Mouse (Mus musculus) left cerebral cortex, postnatal 25 days (tissue): ENCODE results near the gene Ttll12. TPM values are rescaled to one million over a fixed set of nuclear protein-coding genes. Genes with fewer than 3 reads are reported as not detected.

Source experiments
- DNase-seq, 2 experiments: peaks; one replicate each; pipeline ENCODE4 v3.0.0; 2022; ENCODE audit warnings: low spot score in 2 of 2, mixed read lengths in 1 of 2
- intact Hi-C: fragments of 180-260 bp; cut with DNase I; formaldehyde crosslinking; loops from one replicate; pipeline ENCODE4 v1.15.1; 2025
- total RNA-seq, 2 experiments: library from RNA; stranded (reverse); gene quantifications; 2 replicates each; pipeline ENCODE4 v1.2.3; 2021

Ttll12 gene
- total RNA-seq, result 10 to 100 TPM; 10.9 to 12.3 TPM

DNA sequence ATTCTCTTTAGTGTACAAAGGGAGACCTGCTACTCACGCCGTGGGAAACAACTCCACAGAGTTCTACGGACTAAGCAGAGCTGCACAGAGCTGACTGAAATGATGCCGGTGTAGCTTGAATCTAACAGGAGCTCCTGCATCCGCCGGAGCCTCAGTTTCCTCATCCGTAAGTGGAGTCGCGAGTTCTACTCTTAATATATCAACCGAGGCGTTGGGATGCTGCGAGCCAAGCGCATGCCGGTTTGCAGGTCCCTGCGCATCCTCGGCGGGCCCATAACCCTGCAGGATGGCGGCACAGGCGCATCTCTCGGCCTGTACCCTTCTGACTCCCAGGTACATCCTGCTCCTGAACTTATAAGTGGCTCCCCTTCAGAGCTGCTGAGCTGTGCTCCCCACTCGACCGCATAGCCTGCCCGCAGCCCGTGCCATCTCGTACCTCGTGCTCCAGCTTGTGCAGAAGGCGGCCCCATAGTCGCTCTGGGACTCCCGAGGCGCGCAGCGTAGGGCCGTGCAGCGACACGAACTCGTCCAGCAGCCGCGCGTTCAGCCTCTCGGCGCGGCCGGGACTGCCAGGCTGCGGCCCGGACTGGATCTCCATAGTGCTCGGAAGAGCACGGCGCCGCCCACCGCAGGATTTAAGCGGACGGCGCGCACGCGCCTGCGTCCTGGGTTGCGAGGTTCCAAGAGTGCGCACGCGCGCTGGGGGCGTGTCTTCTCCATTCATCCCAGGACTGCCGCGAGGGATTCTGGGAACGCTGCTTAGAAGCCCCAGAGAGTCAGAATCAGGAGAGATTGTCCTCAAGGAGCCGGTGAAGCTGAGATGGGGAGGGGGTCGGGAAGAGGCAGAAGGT, at the start of gene Ttll12:
Gene Ttll12 (minus strand): TSS at position 645 of the 851 bp plus-strand sequence.
- peak; percentile 95 to 98 for DNase-seq
- intact Hi-C loops, result no loop called here

GRCm38 (mm10) chr15:83642518-83642917, 47.6 kb upstream of the Ttll12 start:
- no peak for DNase-seq
- intact Hi-C loops, result no loop called here

GRCm38 (mm10) chr15:83640208-83640607, 45.3 kb upstream of the Ttll12 start:
- no peak for DNase-seq
- intact Hi-C loops, result no loop called here

- DNase-seq, result no peak
- intact Hi-C loops, result loop anchor here (10.0 kb wide), 1 partner anchor 416 kb away; no protein-coding TSS in a partner anchor
Observed at GRCm38 (mm10) chr15:83639160-83639559, 44.2 kb upstream of the Ttll12 start.

DNA sequence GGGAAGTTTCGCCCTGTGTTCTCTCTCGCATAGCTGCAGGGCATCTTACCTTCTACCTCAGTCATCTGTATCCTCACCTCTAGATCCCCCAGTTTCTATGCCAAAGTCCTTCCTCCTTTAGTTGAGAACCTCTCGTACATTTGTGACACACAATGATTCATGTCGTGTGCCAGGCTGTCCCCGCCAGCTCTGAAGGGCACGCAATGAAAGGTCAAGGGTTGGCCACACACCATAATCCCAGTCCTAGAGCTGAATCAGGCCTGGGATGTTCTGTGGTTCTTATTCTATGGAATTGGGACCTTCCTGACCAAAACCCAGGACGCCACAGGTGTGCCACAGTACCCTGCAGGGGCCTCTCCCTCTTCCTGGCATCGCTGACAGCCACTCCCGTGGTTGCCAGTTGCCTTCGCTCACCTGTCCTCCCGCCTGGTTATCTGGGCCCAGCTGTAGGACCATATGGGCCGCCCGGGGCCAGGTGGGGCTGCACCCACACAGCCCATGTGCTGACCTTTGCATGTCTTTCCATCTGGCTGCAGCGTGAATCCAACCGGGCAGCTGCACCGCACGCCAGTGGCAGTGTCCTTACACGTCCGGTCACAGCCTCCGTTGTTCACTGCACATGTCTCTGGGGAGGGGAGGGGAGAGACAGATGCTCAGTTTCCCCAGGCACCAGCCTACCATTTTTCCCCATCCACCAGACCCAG, 43.4 kb upstream of the Ttll12 start:
- intact Hi-C loops, result loop anchor here (10.0 kb wide), 1 partner anchor 416 kb away; no protein-coding TSS in a partner anchor
- no peak for DNase-seq

DNA sequence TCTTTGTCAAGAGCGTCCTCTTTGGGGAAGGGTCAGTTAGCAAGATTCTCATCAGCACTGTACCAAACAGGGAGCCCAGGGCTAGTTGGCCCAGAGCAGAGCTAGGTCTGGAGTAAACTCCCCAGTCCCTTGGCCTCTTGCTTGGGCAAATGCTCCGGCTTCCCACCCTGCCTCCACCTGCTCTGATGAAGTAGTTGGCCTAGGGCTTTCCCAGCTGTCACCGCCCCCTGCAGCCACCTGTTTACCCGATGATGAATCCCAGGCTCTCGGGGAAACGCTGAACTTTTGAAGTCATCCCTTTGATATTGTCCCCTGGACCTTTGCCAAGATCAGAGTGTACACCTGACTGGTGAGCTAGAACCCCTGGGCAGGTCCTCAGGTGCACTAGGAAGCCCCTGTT, 41.8 kb upstream of the Ttll12 start:
- no peak for DNase-seq
- intact Hi-C loops, result loop anchor here (10.0 kb wide), 1 partner anchor 418 kb away; no protein-coding TSS in a partner anchor

GRCm38 (mm10) chr15:83635251-83635650, 40.3 kb upstream of the Ttll12 start:
- intact Hi-C loops, result loop anchor here (10.0 kb wide), 1 partner anchor 420 kb away; no protein-coding TSS in a partner anchor
- DNase-seq, result no peak

DNA sequence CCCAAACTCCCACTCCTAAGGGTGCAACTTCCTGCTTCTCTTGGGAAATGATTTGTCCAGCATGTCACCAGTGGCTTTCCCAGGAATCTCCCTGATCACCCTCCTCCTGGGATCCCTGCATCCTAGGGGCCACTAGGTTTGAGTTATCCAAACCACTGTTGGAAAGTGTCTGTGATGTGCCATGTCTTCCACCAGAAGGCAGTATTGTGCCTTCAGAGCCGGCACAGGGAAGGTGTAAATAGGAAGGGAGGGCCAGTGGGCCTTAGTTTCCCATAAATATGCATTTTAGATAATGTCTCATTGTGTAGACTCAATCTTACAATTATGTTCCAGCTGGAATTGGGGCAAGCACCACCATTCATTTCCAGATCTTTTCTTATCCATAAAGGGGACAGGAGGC, 39.1 kb upstream of the Ttll12 start:
- intact Hi-C loops, result loop anchor here (1.0 to 10.0 kb wide), 2 partner anchors 123 to 421 kb away; no protein-coding TSS in a partner anchor

GRCm38 (mm10) chr15:83631071-83631470, 36.1 kb upstream of the Ttll12 start:
- intact Hi-C loops, result loop anchor here (10.0 kb wide), 1 partner anchor 424 kb away; no protein-coding TSS in a partner anchor
- DNase-seq, result no peak

More for the DNA sequence above, 39.1 kb upstream of the Ttll12 start:
- peak; percentile 16 to 24 for DNase-seq

- intact Hi-C loops, result loop anchor here (10.0 kb wide), 1 partner anchor 425 kb away; no protein-coding TSS in a partner anchor
- no peak for DNase-seq
Observed at GRCm38 (mm10) chr15:83629716-83630115, 34.8 kb upstream of the Ttll12 start.

DNA sequence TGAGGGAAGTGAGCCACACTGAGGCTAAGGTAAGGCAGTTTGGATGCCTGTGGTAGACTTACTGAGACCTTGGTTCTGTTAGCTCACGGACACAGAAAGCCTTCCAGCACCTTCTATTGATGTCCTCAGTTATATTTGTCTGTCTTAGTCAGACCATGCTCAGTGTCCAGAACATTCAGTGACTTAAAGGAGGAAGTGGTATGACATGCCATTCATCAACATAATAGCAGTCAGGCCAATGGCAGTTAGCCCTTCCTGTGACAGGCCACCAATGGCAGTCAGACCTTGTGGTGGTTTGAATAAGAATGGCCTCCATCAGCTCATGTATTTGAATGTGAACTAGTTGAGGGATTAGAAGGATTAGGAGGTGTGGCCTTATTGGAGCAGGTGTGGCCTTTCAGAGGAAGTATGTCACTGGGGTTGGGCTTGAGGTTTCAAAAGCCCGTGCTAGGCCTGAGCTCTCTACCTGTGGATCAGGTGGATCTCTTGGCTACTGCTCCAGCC, 31.2 kb upstream of the Ttll12 start:
- no peak for DNase-seq
- intact Hi-C loops, result no loop called here

DNA sequence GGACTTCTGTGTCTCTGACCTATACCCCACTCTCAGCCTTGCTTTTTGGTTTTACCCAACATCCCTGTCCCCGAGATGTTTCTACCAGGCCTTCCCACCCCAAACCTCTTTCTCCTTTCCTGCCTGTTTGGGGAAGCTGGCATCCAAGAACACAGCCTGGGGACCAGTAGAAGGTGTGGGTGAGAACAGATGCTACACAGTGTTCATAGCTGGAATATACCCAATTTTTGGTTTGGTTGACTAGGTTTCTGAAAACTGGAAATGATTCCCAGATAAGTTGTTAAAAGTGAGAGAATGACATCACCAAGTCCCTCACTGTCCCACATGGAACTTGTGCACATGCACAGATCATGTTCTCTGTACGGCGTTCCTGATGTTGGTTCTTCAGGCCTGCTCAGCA, 20.3 kb upstream of the Ttll12 start:
- intact Hi-C loops, result no loop called here
- peak; percentile 24 to 86 for DNase-seq

DNA sequence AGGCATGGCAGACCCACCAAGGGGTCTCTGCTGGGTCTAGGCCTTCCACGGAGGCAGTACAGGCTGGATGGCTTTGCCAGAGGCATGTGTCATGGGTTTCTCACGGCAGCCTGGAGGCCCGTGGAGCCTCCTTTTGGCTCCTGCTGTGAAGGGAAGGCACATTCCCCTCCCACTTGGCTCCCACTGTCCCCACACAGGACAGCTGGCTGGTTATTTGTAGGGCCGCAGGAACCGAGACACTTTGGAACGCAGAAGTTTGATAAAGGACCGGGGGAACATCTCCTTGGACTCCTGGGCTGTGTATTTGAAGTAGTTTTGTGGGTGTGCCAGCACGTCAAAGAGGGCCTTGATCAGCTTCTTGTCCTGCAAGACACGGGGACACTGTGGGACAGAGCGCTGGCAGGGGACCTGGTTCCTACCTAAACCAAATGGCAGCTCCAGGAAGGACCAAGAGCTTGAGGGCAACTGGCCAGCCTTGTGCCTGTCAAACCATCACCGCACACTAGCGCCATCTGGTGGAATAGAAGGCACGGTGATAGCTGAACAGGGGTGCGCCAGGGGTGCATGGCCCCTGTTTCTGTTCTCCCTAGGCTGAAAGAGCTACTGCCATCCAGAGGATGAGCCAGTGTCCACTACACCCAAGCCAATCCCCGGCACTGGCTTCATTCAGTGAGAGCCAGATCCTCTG, 12.3 kb upstream of the Ttll12 start:
- intact Hi-C loops, result no loop called here
- peak; percentile 56 to 68 for DNase-seq

DNA sequence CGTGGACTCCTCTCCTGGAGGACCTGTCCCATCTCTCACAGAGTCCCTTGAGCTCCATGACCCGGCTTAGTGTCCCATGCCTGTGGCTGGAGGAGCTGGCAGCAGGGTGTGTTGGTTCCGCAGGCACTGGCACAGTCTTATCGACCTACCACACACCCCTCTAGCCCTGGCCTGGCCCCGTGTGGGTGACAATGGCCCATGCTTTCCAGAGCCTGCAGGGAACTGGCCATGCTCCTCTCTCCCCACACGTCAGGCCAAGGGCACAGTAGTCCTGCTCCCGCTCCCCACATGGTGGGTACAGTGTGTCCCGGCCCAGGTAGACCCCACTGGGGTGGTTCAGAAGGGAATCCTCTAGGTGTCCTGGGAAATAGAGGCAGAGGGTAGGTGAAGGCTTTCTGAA, 11.7 kb upstream of the Ttll12 start:
- DNase-seq, result no peak
- intact Hi-C loops, result no loop called here

DNA sequence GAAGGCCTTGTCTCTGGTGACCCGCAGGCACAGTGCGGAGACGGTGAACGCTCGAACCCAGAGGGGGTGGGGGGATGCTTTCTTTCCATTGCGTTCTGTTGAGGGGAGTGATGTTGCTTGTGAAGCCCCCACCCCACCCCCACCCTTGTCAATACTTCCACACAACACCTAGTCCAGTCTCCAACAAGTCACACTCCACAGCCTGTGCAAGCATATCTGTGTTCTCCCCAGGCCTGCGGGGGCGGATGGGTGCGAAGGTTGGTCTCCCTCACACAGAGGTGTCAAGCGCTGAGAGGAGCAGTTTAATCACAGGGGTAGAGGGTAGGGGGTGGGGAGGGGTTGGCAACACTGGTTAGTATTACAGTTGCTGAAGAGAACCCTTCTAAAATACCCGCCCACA, 11.3 kb upstream of the Ttll12 start:
- intact Hi-C loops, result no loop called here
- DNase-seq, result no peak

DNA sequence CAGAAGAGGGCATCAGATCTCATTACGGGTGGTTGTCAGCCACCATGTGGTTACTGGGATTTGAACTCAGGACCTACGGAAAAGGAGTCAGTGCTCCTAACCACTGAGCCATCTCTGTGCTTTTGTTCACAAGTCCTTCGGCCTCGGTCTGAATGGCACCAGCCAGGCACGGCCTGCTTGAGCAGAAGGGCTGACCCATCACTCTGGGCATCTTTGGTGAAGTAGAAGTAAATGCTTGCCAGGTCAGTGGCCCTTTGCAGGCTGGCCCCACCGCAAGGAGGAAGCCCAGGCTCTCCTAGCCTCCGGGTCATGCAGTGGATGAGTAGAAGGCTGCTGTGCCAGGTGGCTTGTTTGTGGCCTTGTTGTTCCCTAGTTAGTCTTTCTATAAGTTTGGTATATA, 8.5 kb upstream of the Ttll12 start:
- no peak for DNase-seq
- intact Hi-C loops, result no loop called here

GRCm38 (mm10) chr15:83603046-83603396, 8.1 kb upstream of the Ttll12 start:
- no peak for DNase-seq
- intact Hi-C loops, result no loop called here

- DNase-seq, result no peak
- intact Hi-C loops, result no loop called here
Observed at GRCm38 (mm10) chr15:83602372-83603045, 7.6 kb upstream of the Ttll12 start.

DNA sequence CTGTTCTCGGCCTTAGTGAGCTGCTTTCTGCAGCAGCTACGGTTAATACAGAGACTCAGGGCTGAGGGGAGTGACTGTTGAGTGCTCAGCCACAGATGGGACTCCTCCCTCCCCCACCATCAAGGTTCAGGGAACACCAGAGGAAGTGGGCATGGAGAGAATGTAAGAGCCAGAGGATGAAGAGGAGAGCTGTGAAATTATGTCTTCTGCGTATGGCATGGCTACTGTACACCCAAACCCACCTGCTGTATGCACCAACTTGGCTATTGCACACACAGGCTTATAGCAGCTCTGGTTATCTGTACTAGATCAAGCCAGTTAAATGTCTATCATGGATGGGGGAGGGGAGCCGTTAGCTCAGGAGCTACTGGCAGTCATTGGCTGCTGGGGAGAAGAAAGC, 6.2 kb upstream of the Ttll12 start:
- intact Hi-C loops, result no loop called here
- no peak for DNase-seq
